Comparison of ENCODE assay signal across 22 mouse cellular contexts in the genomic region with DNA sequence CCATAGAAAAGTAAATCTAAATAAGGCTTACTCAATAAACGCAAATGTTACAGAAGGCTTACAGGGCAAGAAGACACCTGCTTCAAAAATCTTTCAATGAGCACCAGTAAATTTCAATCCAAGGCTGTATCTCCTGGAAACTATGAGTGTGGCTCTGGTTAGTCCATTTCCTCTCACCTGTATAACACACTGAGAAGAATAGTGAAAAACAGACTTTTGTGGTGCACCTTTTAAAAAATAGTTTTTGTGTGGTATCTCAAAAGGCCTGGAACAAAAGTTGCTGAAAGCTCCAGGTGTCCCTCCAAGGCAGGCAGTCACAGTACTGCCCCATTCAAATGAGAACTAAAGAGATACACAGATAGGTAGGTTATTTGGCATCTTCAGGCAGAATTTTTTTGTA. TPM values are rescaled to one million over a fixed set of nuclear protein-coding genes. Genes with fewer than 3 reads are reported as not detected.
DNase-seq lines count a peak whose midpoint lies in the region; TF ChIP-seq lines count a peak whose summit lies in the region.
"Had no signal": no experiment of that assay in that cellular context is flagged by ENCODE, and none has a peak within 500 bp of the region (broad histone marks: within the 10 kb centered on the region; RNA-seq: fewer than 3 reads in every experiment).

No protein-coding gene starts in this region.

- peaks cover 23 to 72% of the 10 kb centered on the region in 2 experiments for H3K36me3 ChIP-seq in CH12.LX (replicated peaks in 1 of 2; ENCODE audit: control insufficient read depth in 1 of 2, insufficient read depth in 1 of 2, low read length in 1 of 2)

- H3K9me3 ChIP-seq in CH12.LX (replicated peaks; ENCODE audit: low read length), result no peaks in the 10 kb centered on the region
- H3K9me3 ChIP-seq: G1E had no signal

- peaks cover 15 to 88% of the 10 kb centered on the region in 2 experiments for H3K4me1 ChIP-seq in CH12.LX (ENCODE audit: control insufficient read depth in 1 of 2, insufficient read depth in 2 of 2)

- peak; percentile 87 for TF ChIP-seq EP300 in CH12.LX (IDR thresholded peaks at IDR 0.05; ENCODE audit: low read length)

- no peak overlapping the region for H3K27ac ChIP-seq in CH12.LX (ENCODE audit: insufficient read depth, low read depth)

- in situ Hi-C loops in CH12.LX (cut with MboI; ENCODE audit: low pct_ligation_motif_present, low pct_unique_long_range_greater_than_20kb, low sequenced_read_pairs), result no loop called here

- no peak; the same call in 1 of the 2 replicates for TF ChIP-seq RAD21 in CH12.LX (IDR thresholded peaks at IDR 0.05; ENCODE audit: low read depth, low read length)

- H3K4me2 ChIP-seq in CH12.LX (ENCODE audit: insufficient read depth, low read depth, poor library complexity, severe bottlenecking), result no peak overlapping the region

- H3K27me3 ChIP-seq in CH12.LX (replicated peaks), result no peaks in the 10 kb centered on the region
- H3K27me3 ChIP-seq: Patski had no signal

- no peak overlapping the region for H3K4me3 ChIP-seq in CH12.LX (replicated peaks in 1 of 3; ENCODE audit: low read depth in 2 of 3, low read length in 2 of 3, poor library complexity in 1 of 3)

- no peak for TF ChIP-seq POLR2A in CH12.LX (IDR thresholded peaks at IDR 0.05; ENCODE audit: low read depth, low read length)

- DNase-seq in CH12.LX (ENCODE audit: extremely low read depth) (no peak), MN1 (ENCODE audit: low spot score) (no peak)
- DNase-seq: adrenal gland, adult 2 months; adrenal gland, adult 8-10 months; adrenal gland, postnatal 10 days; adrenal gland, postnatal 14 days; adrenal gland, postnatal 25 days; adrenal gland, postnatal 36 days; B cell, adult 2 months; cerebellum, adult 11 months; cerebellum, adult 11-12 months; cerebellum, adult 18-20 months; cerebellum, adult 2 months; cerebellum, adult 8-10 months; cerebellum, adult 9-10 months had no signal

- dilution Hi-C loops in CH12.LX (cut with MboI; ENCODE audit: extremely low pct_ligation_motif_present, extremely low pct_unique_long_range_greater_than_20kb, low sequenced_read_pairs), result no loop called here

- peaks cover 68% of the 10 kb centered on the region for H3K79me2 ChIP-seq in CH12.LX (replicated peaks; ENCODE audit: control insufficient read depth, extremely low read depth, insufficient read depth, poor library complexity, severe bottlenecking)

- TF ChIP-seq CTCF in CH12.LX (conservative IDR thresholded peaks at IDR 0.05 in 1 of 2, IDR thresholded peaks at IDR 0.05 in 1 of 2; ENCODE audit: low read depth in 2 of 2, low read length in 2 of 2), result no peak

- H3K9ac ChIP-seq in CH12.LX (ENCODE audit: insufficient read depth, low read depth), result no peak overlapping the region

TF ChIP-seq in CH12.LX, 34 proteins besides CTCF, POLR2A, EP300 and RAD21:
- TF ChIP-seq MAX (IDR thresholded peaks at IDR 0.05; ENCODE audit: low read length) (no peak), SIN3A (IDR thresholded peaks at IDR 0.05; ENCODE audit: low read length) (peak; percentile 57; the same call in 1 of the 2 replicates), RCOR1 (conservative IDR thresholded peaks at IDR 0.05; ENCODE audit: low read depth, low read length) (no peak), TCF12 (IDR thresholded peaks at IDR 0.05; ENCODE audit: low read depth, low read length) (peak; percentile 71), JUN (IDR thresholded peaks at IDR 0.05; ENCODE audit: insufficient read depth, low read depth, low read length) (peak; percentile 60; the same call in 1 of the 2 replicates), ETS1 (conservative IDR thresholded peaks at IDR 0.05; ENCODE audit: low read depth, low read length) (peak; percentile 37; the same call in 1 of the 2 replicates), JUND (conservative IDR thresholded peaks at IDR 0.05; ENCODE audit: low read depth, low read length) (peak; percentile 83), ZMIZ1 (IDR thresholded peaks at IDR 0.05; ENCODE audit: low read depth, low read length) (no peak)

RNA-seq across cellular contexts. Expression of a gene that starts 13.4 kb away (rescaled TPM):
- 32.4 and 39.2 TPM in 2 replicates for total RNA-seq in CH12.LX (2012; rRNA removed)
- total RNA-seq in CH12.LX (2014; rRNA removed), result 90.8 and 102 TPM in 2 replicates
- 75.2 and 85.0 TPM in 2 replicates for polyA plus RNA-seq in CH12.LX (2012; ENCODE audit: insufficient read length, low read depth)

RNA-seq across cellular contexts. Expression of a gene that starts 35.7 kb away (rescaled TPM):
- total RNA-seq in CH12.LX (2012; rRNA removed), result not detected in 2 replicates
- total RNA-seq in CH12.LX (2014; rRNA removed), result not detected in 2 replicates
- not detected in 2 replicates for polyA plus RNA-seq in CH12.LX (2012; ENCODE audit: insufficient read length, low read depth)
- total RNA-seq: adrenal gland, adult 18-20 months; adrenal gland, adult 2 months; adrenal gland, adult 8-10 months; adrenal gland, postnatal 10 days; adrenal gland, postnatal 14 days; adrenal gland, postnatal 25 days; adrenal gland, postnatal 36 days; adrenal gland, postnatal 4 days; G1E; MEL had no signal
- polyA plus RNA-seq: adrenal gland, adult 2 months; brain, embryonic 14.5 days; C2C12; cerebellum, adult 2 months; G1E; Patski had no signal
